Mouse (Mus musculus) liver, embryonic 12.5 days (tissue): ENCODE data around the gene Gpsm3. TPM values are rescaled to one million over a fixed set of nuclear protein-coding genes. Genes with fewer than 3 reads are reported as not detected.
"Not testable (repeated sequence)": the region's sequence is repeated elsewhere in the genome, so short reads cannot be mapped to it uniquely, and the experiment has no call there.

Experiments used
- ATAC-seq: fragments of 200-750 bp; cut with Nextera tagmentation; 2 replicates; pipeline ENCODE4 v1.8.0; 2017; ENCODE audit warnings: moderate number of reproducible peaks, mild to moderate bottlenecking, moderate library complexity
- H3K27ac ChIP-seq: fragments of 300-500 bp; sonication (generic); 2 replicates; pipeline ENCODE4 v1.5.1; 2016; ENCODE audit warnings: mild to moderate bottlenecking
- H3K27me3 ChIP-seq: fragments of 300-500 bp; sonication (generic); replicated peaks from 2 replicates; pipeline ENCODE4 v1.6.1; 2016; ENCODE audit warnings: mild to moderate bottlenecking, moderate library complexity
- H3K36me3 ChIP-seq: fragments of 300-500 bp; sonication (generic); 2 replicates; pipeline ENCODE4 v1.6.1; 2016; ENCODE audit warnings: mild to moderate bottlenecking, moderate library complexity
- H3K4me1 ChIP-seq: fragments of 300-500 bp; sonication (generic); 2 replicates; pipeline ENCODE4 v1.6.1; 2016
- H3K4me2 ChIP-seq: fragments of 300-500 bp; sonication (generic); 2 replicates; pipeline ENCODE4 v1.6.1; 2016; ENCODE audit warnings: mild to moderate bottlenecking, moderate library complexity
- H3K4me3 ChIP-seq: fragments of 300-500 bp; sonication (generic); 2 replicates; pipeline ENCODE4 v1.5.1; 2016; ENCODE audit warnings: mild to moderate bottlenecking, moderate library complexity
- H3K9ac ChIP-seq: fragments of 300-500 bp; sonication (generic); 2 replicates; pipeline ENCODE4 v1.6.1; 2016; ENCODE audit warnings: mild to moderate bottlenecking, moderate library complexity
- H3K9me3 ChIP-seq: fragments of 300-500 bp; sonication (generic); replicated peaks from 2 replicates; pipeline ENCODE4 v1.6.1; 2016; ENCODE audit warnings: mild to moderate bottlenecking, moderate library complexity
- WGBS: fragments of 180-500 bp; shearing (Covaris S2); methylation state at CpG from one replicate; pipeline ENCODE4 v1.1.7; 2016; ENCODE audit not compliant: insufficient replicate concordance; 5-methylcytosine and 5-hydroxymethylcytosine counted together
- polyA plus RNA-seq: library from polyadenylated mRNA; unstranded; fragments of >200 nt; fragmentation: Nextera tagmentation; extraction: Ambion mirVana; gene quantifications from 2 replicates; pipeline ENCODE4 v1.2.1, GENCODE M21; 2016

Gene Gpsm3
- polyA plus RNA-seq: 10.7 and 11.0 TPM in 2 replicates

GRCm38 (mm10) chr17:34589681-34590101, at the start of gene Gpsm3:
Gpsm3 (plus strand) TSS chr17:34589806.
- H3K27me3 ChIP-seq: peaks cover 7% of the 10 kb centered on the region
- peak within 1 kb of the TSS; percentile 97 for H3K9ac ChIP-seq
- H3K9me3 ChIP-seq: no peaks in the 10 kb centered on the region
- peak within 1 kb of the TSS; percentile 89 for H3K27ac ChIP-seq
- peaks cover 79% of the 10 kb centered on the region for H3K4me1 ChIP-seq
- peak within 1 kb of the TSS; percentile 99 for H3K4me2 ChIP-seq
- peak within 1 kb of the TSS; percentile 92 for H3K4me3 ChIP-seq
- WGBS: 7% methylated on average over 7 of the region's 7 CpGs
- no peak for ATAC-seq
- peaks cover 12% of the 10 kb centered on the region for H3K36me3 ChIP-seq

GRCm38 (mm10) chr17:34543567-34543966, 46.0 kb upstream of the Gpsm3 start:
- not testable (repeated sequence) for H3K4me3 ChIP-seq, H3K27ac ChIP-seq, H3K9me3 ChIP-seq, H3K27me3 ChIP-seq, H3K4me2 ChIP-seq, H3K36me3 ChIP-seq, H3K4me1 ChIP-seq, ATAC-seq, H3K9ac ChIP-seq
- 89% methylated on average over 13 of the region's 13 CpGs for WGBS

GRCm38 (mm10) chr17:34546797-34547196, 42.8 kb upstream of the Gpsm3 start:
- Histone ChIP-seq H3K4me3 (no peak overlapping the region), H3K4me1 (no peaks in the 10 kb centered on the region), H3K36me3 (no peaks in the 10 kb centered on the region), H3K9me3 (no peaks in the 10 kb centered on the region), H3K4me2 (no peak overlapping the region), H3K9ac (no peak overlapping the region), H3K27ac (no peak overlapping the region), H3K27me3 (no peaks in the 10 kb centered on the region; the same call in 1 of the 2 replicates)
- no peak for ATAC-seq
- WGBS: 70% methylated on average over 1 of the region's 1 CpGs

GRCm38 (mm10) chr17:34547601-34548000, 42.0 kb upstream of the Gpsm3 start:
- no peak overlapping the region for H3K4me3 ChIP-seq
- 67% methylated on average over 4 of the region's 4 CpGs for WGBS
- no peaks in the 10 kb centered on the region for H3K9me3 ChIP-seq
- H3K4me2 ChIP-seq: no peak overlapping the region
- H3K4me1 ChIP-seq: no peaks in the 10 kb centered on the region
- H3K27ac ChIP-seq: no peak overlapping the region
- H3K36me3 ChIP-seq: no peaks in the 10 kb centered on the region
- H3K9ac ChIP-seq: no peak overlapping the region
- ATAC-seq: no peak
- H3K27me3 ChIP-seq: no peaks in the 10 kb centered on the region; the same call in 1 of the 2 replicates

- no peaks in the 10 kb centered on the region for H3K4me1 ChIP-seq
- 74% methylated on average over 3 of the region's 3 CpGs for WGBS
- no peak overlapping the region for H3K4me3 ChIP-seq
- no peak overlapping the region for H3K9ac ChIP-seq
- no peak overlapping the region for H3K4me2 ChIP-seq
- ATAC-seq: no peak
- no peak overlapping the region for H3K27ac ChIP-seq
- H3K9me3 ChIP-seq: no peaks in the 10 kb centered on the region
- H3K27me3 ChIP-seq: peaks cover 10% of the 10 kb centered on the region
- no peaks in the 10 kb centered on the region for H3K36me3 ChIP-seq
Measured at GRCm38 (mm10) chr17:34549156-34549555, 40.5 kb upstream of the Gpsm3 start.

GRCm38 (mm10) chr17:34549843-34550242, 39.8 kb upstream of the Gpsm3 start:
- Histone ChIP-seq H3K4me2 (no peak overlapping the region), H3K9me3 (no peaks in the 10 kb centered on the region), H3K9ac (no peak overlapping the region), H3K27me3 (peaks cover 16% of the 10 kb centered on the region), H3K27ac (no peak overlapping the region), H3K4me3 (no peak overlapping the region), H3K36me3 (no peaks in the 10 kb centered on the region), H3K4me1 (no peaks in the 10 kb centered on the region)
- WGBS: 55% methylated on average over 2 of the region's 2 CpGs
- no peak for ATAC-seq

GRCm38 (mm10) chr17:34555483-34555882, 34.1 kb upstream of the Gpsm3 start:
- H3K4me1 ChIP-seq: peaks cover 7% of the 10 kb centered on the region
- 12% methylated on average over 5 of the region's 5 CpGs for WGBS
- H3K27ac ChIP-seq: no peak overlapping the region
- no peak overlapping the region for H3K4me2 ChIP-seq
- no peaks in the 10 kb centered on the region for H3K36me3 ChIP-seq
- ATAC-seq: no peak
- H3K9ac ChIP-seq: no peak overlapping the region
- H3K27me3 ChIP-seq: peaks cover 40% of the 10 kb centered on the region
- H3K9me3 ChIP-seq: no peaks in the 10 kb centered on the region
- no peak overlapping the region for H3K4me3 ChIP-seq

- no peaks in the 10 kb centered on the region for H3K9me3 ChIP-seq
- WGBS: 58% methylated on average over 8 of the region's 8 CpGs
- H3K36me3 ChIP-seq: no peaks in the 10 kb centered on the region
- ATAC-seq: no peak
- peaks cover 44% of the 10 kb centered on the region for H3K27me3 ChIP-seq
- no peak overlapping the region for H3K4me3 ChIP-seq
- no peak overlapping the region for H3K27ac ChIP-seq
- H3K9ac ChIP-seq: no peak overlapping the region
- H3K4me2 ChIP-seq: no peak overlapping the region
- peaks cover 16% of the 10 kb centered on the region for H3K4me1 ChIP-seq
Measured at GRCm38 (mm10) chr17:34556406-34556805, 33.2 kb upstream of the Gpsm3 start.

GRCm38 (mm10) chr17:34557411-34557810, 32.2 kb upstream of the Gpsm3 start:
- Histone ChIP-seq H3K4me2 (no peak overlapping the region), H3K4me3 (no peak overlapping the region), H3K36me3 (no peaks in the 10 kb centered on the region), H3K27me3 (peaks cover 45% of the 10 kb centered on the region), H3K9me3 (no peaks in the 10 kb centered on the region), H3K27ac (no peak overlapping the region), H3K9ac (no peak overlapping the region), H3K4me1 (peaks cover 18% of the 10 kb centered on the region)
- 63% methylated on average over 11 of the region's 11 CpGs for WGBS
- no peak for ATAC-seq

- peaks cover 35% of the 10 kb centered on the region for H3K27me3 ChIP-seq
- no peak overlapping the region for H3K27ac ChIP-seq
- no peaks in the 10 kb centered on the region for H3K9me3 ChIP-seq
- no peak overlapping the region for H3K4me3 ChIP-seq
- H3K36me3 ChIP-seq: no peaks in the 10 kb centered on the region
- no peak overlapping the region for H3K4me2 ChIP-seq
- peaks cover 22% of the 10 kb centered on the region for H3K4me1 ChIP-seq
- ATAC-seq: no peak
- 74% methylated on average over 7 of the region's 7 CpGs for WGBS
- no peak overlapping the region for H3K9ac ChIP-seq
Measured at GRCm38 (mm10) chr17:34559116-34559515, 30.5 kb upstream of the Gpsm3 start.

GRCm38 (mm10) chr17:34559895-34560294, 29.7 kb upstream of the Gpsm3 start:
- 20% methylated on average over 15 of the region's 15 CpGs for WGBS
- Histone ChIP-seq H3K4me1 (peaks cover 24% of the 10 kb centered on the region), H3K27me3 (peaks cover 31% of the 10 kb centered on the region), H3K9ac (no peak overlapping the region), H3K9me3 (no peaks in the 10 kb centered on the region), H3K4me3 (no peak overlapping the region), H3K36me3 (no peaks in the 10 kb centered on the region), H3K27ac (no peak overlapping the region), H3K4me2 (0 out of 2 replicates have a peak overlapping the region, but pooled peaks have one; percentile 4)
- ATAC-seq: peak; percentile 59; the same call in 1 of the 2 replicates

- peaks cover 24% of the 10 kb centered on the region for H3K4me1 ChIP-seq
- peaks cover 36% of the 10 kb centered on the region for H3K27me3 ChIP-seq
- 80% methylated on average over 6 of the region's 6 CpGs for WGBS
- no peak overlapping the region for H3K9ac ChIP-seq
- H3K4me2 ChIP-seq: no peak overlapping the region
- no peak overlapping the region for H3K4me3 ChIP-seq
- H3K36me3 ChIP-seq: no peaks in the 10 kb centered on the region
- ATAC-seq: no peak
- no peaks in the 10 kb centered on the region for H3K9me3 ChIP-seq
- H3K27ac ChIP-seq: no peak overlapping the region
Measured at GRCm38 (mm10) chr17:34560438-34560837, 29.2 kb upstream of the Gpsm3 start.

GRCm38 (mm10) chr17:34561200-34561599, 28.4 kb upstream of the Gpsm3 start:
- Histone ChIP-seq H3K4me2 (peak overlapping the region; percentile 36), H3K4me3 (no peak overlapping the region), H3K27ac (0 out of 2 replicates have a peak overlapping the region, but pooled peaks have one; percentile 36), H3K4me1 (peaks cover 24% of the 10 kb centered on the region), H3K27me3 (peaks cover 43% of the 10 kb centered on the region), H3K9me3 (no peaks in the 10 kb centered on the region), H3K36me3 (no peaks in the 10 kb centered on the region), H3K9ac (0 out of 2 replicates have a peak overlapping the region, but pooled peaks have one; percentile 17)
- 24% methylated on average over 8 of the region's 8 CpGs for WGBS
- ATAC-seq: no peak
